Mouse (Mus musculus) kidney, embryonic 16.5 days (tissue): ENCODE data around the gene Dpep1. TPM values are rescaled to one million over a fixed set of nuclear protein-coding genes. Genes with fewer than 3 reads are reported as not detected.

Experiments
- ATAC-seq: fragments of 200-750 bp; cut with Nextera tagmentation; 2 replicates; pipeline ENCODE4 v1.8.0; 2017; ENCODE audit warnings: moderate TSS enrichment; ENCODE audit not compliant: low FRiP score, low TSS enrichment
- H3K27ac ChIP-seq: fragments of 300-500 bp; sonication (generic); 2 replicates; pipeline ENCODE4 v1.5.1; 2014; ENCODE audit warnings: low read length
- H3K27me3 ChIP-seq: fragments of 300-500 bp; sonication (generic); 2 replicates; pipeline ENCODE4 v1.6.1; 2014; ENCODE audit warnings: low read length, control low read depth, mixed read lengths; ENCODE audit not compliant: insufficient read depth
- H3K36me3 ChIP-seq: fragments of 300-500 bp; sonication (generic); 2 replicates; pipeline ENCODE4 v1.6.1; 2014; ENCODE audit warnings: low read length, control low read depth, mixed read lengths; ENCODE audit not compliant: insufficient read depth
- H3K4me1 ChIP-seq: fragments of 300-500 bp; sonication (generic); 2 replicates; pipeline ENCODE4 v1.6.1; 2014; ENCODE audit warnings: low read length, control low read depth, mixed read lengths; ENCODE audit not compliant: insufficient read depth
- H3K4me2 ChIP-seq: fragments of 300-500 bp; sonication (generic); replicated peaks from 2 replicates; pipeline ENCODE4 v1.6.1; 2014; ENCODE audit warnings: low read depth, low read length
- H3K4me3 ChIP-seq: fragments of 300-500 bp; sonication (generic); 2 replicates; pipeline ENCODE4 v1.5.1; 2014; ENCODE audit warnings: mild to moderate bottlenecking, low read length
- H3K9ac ChIP-seq: fragments of 300-500 bp; sonication (generic); replicated peaks from 2 replicates; pipeline ENCODE4 v1.6.1; 2014; ENCODE audit warnings: low read length
- H3K9me3 ChIP-seq: fragments of 300-500 bp; sonication (generic); 2 replicates; pipeline ENCODE4 v1.6.1; 2016; ENCODE audit warnings: low read length, control low read depth
- WGBS: fragments of 180-500 bp; shearing (Covaris S2); extraction: QIAGEN DNeasy Blood & Tissue Kit; methylation state at CpG from one replicate; pipeline ENCODE4 v1.1.7; 2014; 5-methylcytosine and 5-hydroxymethylcytosine counted together
- polyA plus RNA-seq: library from polyadenylated mRNA; unstranded; fragments of >200 nt; fragmentation: Nextera tagmentation; extraction: Ambion mirVana; gene quantifications from 2 replicates; pipeline ENCODE4 v1.2.1, GENCODE M21; 2015

Dpep1 gene
- polyA plus RNA-seq, 1 experiment from 2014 or later = 11.8 TPM

- no peaks in the 10 kb centered on the region for H3K4me1 ChIP-seq
- H3K27ac ChIP-seq = no peak overlapping the region
- H3K9me3 ChIP-seq = no peaks in the 10 kb centered on the region
- H3K4me3 ChIP-seq = no peak overlapping the region
- peak; percentile 32; the same call in 1 of the 2 replicates for ATAC-seq
- H3K27me3 ChIP-seq = no peaks in the 10 kb centered on the region
- WGBS = 25% methylated on average over 5 of the region's 5 CpGs
- H3K9ac ChIP-seq = no peak overlapping the region
- peaks cover 17% of the 10 kb centered on the region for H3K36me3 ChIP-seq
- no peak overlapping the region for H3K4me2 ChIP-seq
These were observed 16.2 kb downstream of the Dpep1 start for GRCm38 (mm10) chr8:123202288-123202687.

- H3K4me2 ChIP-seq = no peak overlapping the region
- H3K4me1 ChIP-seq = no peaks in the 10 kb centered on the region
- H3K27me3 ChIP-seq = no peaks in the 10 kb centered on the region
- peaks cover 23% of the 10 kb centered on the region for H3K36me3 ChIP-seq
- H3K27ac ChIP-seq = no peak overlapping the region
- H3K4me3 ChIP-seq = no peak overlapping the region
- no peak for ATAC-seq
- 85% methylated on average over 3 of the region's 3 CpGs for WGBS
- no peaks in the 10 kb centered on the region for H3K9me3 ChIP-seq
- no peak overlapping the region for H3K9ac ChIP-seq
These were observed 17.5 kb downstream of the Dpep1 start for GRCm38 (mm10) chr8:123203571-123203970.

GRCm38 (mm10) chr8:123211876-123212275 is 25.8 kb downstream of the Dpep1 start:
- Histone ChIP-seq H3K27ac (no peak overlapping the region), H3K9ac (peak overlapping the region; percentile 97), H3K36me3 (peaks cover 21% of the 10 kb centered on the region), H3K9me3 (no peaks in the 10 kb centered on the region), H3K27me3 (no peaks in the 10 kb centered on the region), H3K4me2 (peak overlapping the region; percentile 94), H3K4me1 (peaks cover 19% of the 10 kb centered on the region), H3K4me3 (peak overlapping the region; percentile 69)
- no peak for ATAC-seq
- WGBS = 37% methylated on average over 10 of the region's 10 CpGs

DNA sequence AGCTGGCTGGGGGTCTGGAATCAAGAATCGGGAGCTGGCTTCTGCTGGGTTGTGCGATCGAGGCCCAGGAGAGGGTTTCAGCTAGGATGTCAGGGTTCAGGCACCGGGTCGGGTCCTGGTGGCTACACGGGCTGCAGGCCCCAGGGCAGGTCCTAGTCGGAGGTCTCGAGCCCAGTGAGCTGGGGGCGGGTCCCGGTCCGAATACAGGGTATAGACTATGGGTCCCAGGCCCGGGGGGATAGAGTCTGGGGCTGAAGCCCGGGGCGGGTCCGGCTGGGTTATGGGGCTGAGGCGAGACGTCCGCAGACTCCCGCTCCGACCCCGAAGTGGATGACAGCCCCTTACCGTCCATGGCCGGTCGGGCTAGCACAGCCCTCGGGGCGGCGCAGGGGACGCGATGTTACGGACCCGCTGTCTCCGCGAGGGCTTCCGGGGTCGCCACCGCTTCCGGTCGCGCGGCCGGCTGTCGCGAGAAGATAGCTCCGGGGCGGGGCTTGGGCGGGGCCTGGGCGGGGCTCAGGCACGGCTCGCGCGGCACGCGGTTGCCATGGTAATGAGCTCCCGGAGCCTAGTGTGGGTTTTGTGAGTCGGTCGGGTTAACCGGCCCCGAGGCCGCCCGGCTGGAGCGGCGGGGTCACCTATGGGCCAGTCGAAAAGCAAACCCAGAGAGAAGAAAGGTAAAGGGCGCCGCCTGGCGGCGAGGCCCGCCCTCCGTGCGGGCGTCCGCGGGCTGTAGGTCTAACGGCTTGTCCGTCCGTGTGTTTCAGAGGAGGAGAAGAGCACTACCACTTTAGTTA is 26.5 kb downstream of the Dpep1 start, which contains the start of the genes Chmp1a and Spata33:
Gene Chmp1a (minus strand): TSS at position 443 of the 797 bp plus-strand sequence.
Gene Spata33 (plus strand): TSS at position 512 of the 797 bp plus-strand sequence.
- peak; percentile 97 for ATAC-seq
- Histone ChIP-seq H3K4me2 (peak within 1 kb of the TSS; percentile 94), H3K4me1 (peaks cover 19% of the 10 kb centered on the region), H3K27me3 (no peaks in the 10 kb centered on the region), H3K4me3 (peak within 1 kb of the TSS; percentile 69), H3K36me3 (peaks cover 15% of the 10 kb centered on the region), H3K27ac (peak within 1 kb of the TSS; percentile 80), H3K9ac (peak within 1 kb of the TSS; percentile 97), H3K9me3 (no peaks in the 10 kb centered on the region)
- WGBS = under 1% methylated on average over 75 of the region's 76 CpGs

DNA sequence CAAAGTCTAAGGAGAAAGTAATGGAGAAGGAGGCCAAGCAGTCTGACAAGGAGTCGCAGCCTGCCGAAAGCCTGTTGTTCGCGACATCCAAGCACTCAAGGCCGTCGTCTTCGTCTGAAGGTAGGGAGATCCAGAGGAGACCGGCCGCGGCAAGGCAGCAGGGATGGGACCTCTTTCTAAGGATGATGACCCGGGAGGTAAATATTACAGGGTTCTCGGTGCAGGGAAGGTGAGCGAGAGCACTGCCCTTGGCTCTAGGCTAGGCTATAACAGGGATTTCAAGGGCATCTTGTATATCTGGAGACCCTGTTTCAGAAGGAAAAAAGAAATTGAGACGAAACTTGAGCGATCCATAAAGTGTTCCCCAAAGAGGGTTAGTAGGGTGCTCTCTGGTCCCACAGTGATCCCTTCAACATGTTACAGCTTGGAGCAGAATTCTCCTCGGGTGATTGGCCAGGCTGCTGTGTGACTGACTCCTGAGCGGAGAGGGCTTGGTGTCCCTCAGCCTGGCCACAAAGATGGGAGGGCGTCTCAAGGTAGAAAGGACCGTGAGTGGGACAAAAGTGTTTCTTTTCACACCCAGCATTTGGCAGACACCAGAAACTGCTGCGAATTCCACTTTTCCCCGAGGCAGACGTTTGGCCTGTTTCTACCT is 27.2 kb downstream of the Dpep1 start:
- Histone ChIP-seq H3K4me3 (peak overlapping the region; percentile 69), H3K36me3 (peaks cover 12% of the 10 kb centered on the region), H3K4me2 (peak overlapping the region; percentile 94), H3K9ac (peak overlapping the region; percentile 81), H3K27ac (peak overlapping the region; percentile 80), H3K27me3 (no peaks in the 10 kb centered on the region), H3K9me3 (no peaks in the 10 kb centered on the region), H3K4me1 (peaks cover 19% of the 10 kb centered on the region)
- WGBS = 6% methylated on average over 22 of the region's 22 CpGs
- peak; percentile 18; the same call in 1 of the 2 replicates for ATAC-seq

DNA sequence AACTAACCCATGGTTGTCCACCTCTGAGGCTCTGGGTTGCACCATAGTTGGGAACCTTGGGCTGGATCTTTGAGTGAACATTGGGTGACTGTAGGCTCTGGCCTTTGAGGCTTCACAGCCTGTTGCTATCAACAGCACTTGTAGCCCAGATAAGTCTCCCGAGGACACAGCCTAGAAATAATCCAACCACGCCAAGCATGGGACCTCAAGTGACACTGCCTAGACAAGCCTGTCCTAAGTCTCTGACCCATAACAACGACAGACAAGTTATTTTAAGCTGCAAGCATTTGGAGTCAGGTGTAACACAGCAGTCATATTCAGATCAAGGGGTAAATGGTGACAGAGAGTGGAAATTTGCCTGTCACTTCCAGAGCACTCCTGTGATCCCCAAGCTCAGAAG is 29.4 kb downstream of the Dpep1 start:
- Histone ChIP-seq H3K4me1 (peaks cover 19% of the 10 kb centered on the region), H3K9ac (no peak overlapping the region), H3K27me3 (no peaks in the 10 kb centered on the region), H3K4me3 (no peak overlapping the region), H3K36me3 (no peaks in the 10 kb centered on the region), H3K9me3 (no peaks in the 10 kb centered on the region), H3K27ac (no peak overlapping the region), H3K4me2 (no peak overlapping the region)
- WGBS = 71% methylated on average over 3 of the region's 3 CpGs
- no peak for ATAC-seq

- H3K36me3 ChIP-seq = no peaks in the 10 kb centered on the region
- H3K4me1 ChIP-seq = peaks cover 11% of the 10 kb centered on the region
- H3K27me3 ChIP-seq = no peaks in the 10 kb centered on the region
- 72% methylated on average over 1 of the region's 1 CpGs for WGBS
- no peaks in the 10 kb centered on the region for H3K9me3 ChIP-seq
- no peak overlapping the region for H3K4me2 ChIP-seq
- H3K4me3 ChIP-seq = no peak overlapping the region
- H3K9ac ChIP-seq = no peak overlapping the region
- no peak overlapping the region for H3K27ac ChIP-seq
- no peak for ATAC-seq
These were observed 34.9 kb downstream of the Dpep1 start for GRCm38 (mm10) chr8:123220917-123221316.

DNA sequence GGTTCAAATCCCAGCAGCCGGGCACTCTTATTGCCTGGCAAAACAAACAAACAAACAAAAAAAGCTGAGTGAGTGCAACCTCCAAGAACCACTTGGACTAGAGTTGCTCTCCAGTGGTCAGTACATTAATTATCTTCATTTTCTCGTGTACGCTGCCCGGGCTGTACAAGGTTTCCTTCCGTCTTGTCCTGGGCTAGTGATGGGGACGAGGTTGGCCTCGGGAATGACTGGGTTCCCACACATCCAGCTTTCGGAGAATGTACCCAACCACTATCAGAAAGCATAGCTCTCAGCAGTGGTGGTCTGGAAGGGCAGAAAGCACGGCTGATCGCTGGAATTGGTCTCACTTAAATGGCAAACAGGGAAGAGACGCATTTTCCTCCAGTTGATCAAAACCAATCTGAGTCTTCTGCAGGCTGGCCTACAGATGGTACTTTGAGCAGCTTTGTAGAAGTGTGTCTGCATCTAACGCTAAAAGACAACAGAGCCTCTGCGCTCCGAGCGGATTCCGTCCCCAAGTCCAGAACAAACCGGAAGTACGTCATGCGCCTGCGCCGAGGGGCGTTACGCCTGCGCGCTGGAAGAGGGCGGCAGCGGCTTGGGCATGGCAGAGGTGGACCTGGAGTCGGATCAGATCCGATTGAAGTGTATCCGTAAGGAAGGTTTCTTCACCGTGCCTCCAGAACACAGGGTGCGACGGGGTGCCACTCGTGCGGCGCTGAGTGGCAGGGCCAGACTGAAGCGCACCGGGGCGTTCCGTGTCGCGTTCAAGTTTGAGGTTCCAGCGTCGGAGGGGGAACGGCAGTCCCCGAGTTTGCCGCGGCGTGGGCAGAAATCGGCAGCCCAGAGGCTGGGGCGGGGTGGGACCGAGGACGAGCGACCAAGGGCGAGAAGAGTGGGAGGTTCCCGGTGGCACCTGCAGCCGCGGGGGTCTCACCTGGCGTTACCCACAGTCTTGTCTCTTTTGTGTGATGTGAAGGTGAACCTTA is 38.5 kb downstream of the Dpep1 start, which contains the start of gene Cdk10:
Gene Cdk10 (plus strand): TSS at position 565 of the 989 bp plus-strand sequence.
- peak; percentile 89 for ATAC-seq
- Histone ChIP-seq H3K4me1 (peaks cover 11% of the 10 kb centered on the region), H3K9ac (peak within 1 kb of the TSS; percentile 89), H3K27ac (peak within 1 kb of the TSS; percentile 80), H3K4me3 (peak within 1 kb of the TSS; percentile 84), H3K36me3 (peaks cover 19% of the 10 kb centered on the region; the same call in 1 of the 2 replicates), H3K9me3 (no peaks in the 10 kb centered on the region), H3K27me3 (no peaks in the 10 kb centered on the region), H3K4me2 (peak within 1 kb of the TSS; percentile 66)
- 2% methylated on average over 59 of the region's 59 CpGs for WGBS

GRCm38 (mm10) chr8:123228416-123228815 is 42.4 kb downstream of the Dpep1 start:
- no peak overlapping the region for H3K9ac ChIP-seq
- H3K4me2 ChIP-seq = no peak overlapping the region
- no peaks in the 10 kb centered on the region for H3K9me3 ChIP-seq
- no peak for ATAC-seq
- H3K36me3 ChIP-seq = peaks cover 19% of the 10 kb centered on the region; the same call in 1 of the 2 replicates
- WGBS = 100% methylated on average over 1 of the region's 1 CpGs
- H3K27ac ChIP-seq = no peak overlapping the region
- H3K27me3 ChIP-seq = no peaks in the 10 kb centered on the region
- H3K4me3 ChIP-seq = no peak overlapping the region
- peaks cover 11% of the 10 kb centered on the region for H3K4me1 ChIP-seq
